Mouse (Mus musculus) myocyte (in vitro differentiated cells): Measurements from ENCODE around the gene Pbp2.

ENCODE experiments used
- POLR2A ChIP-seq: IDR thresholded peaks from one replicate; pipeline ENCODE4 v1.6.1; 2011; ENCODE audit warnings: low read depth, mild to moderate bottlenecking, control low read depth, moderate library complexity; ENCODE audit not compliant: insufficient read length
- SRF ChIP-seq: IDR thresholded peaks from one replicate; pipeline ENCODE4 v1.6.1; 2011; ENCODE audit warnings: low read depth; ENCODE audit not compliant: control insufficient read depth, insufficient read length
- USF1 ChIP-seq: IDR thresholded peaks from one replicate; pipeline ENCODE4 v1.6.1; 2011; ENCODE audit warnings: low read depth, mild to moderate bottlenecking, control low read depth, moderate library complexity

GRCm38 (mm10) chr6:135300469-135300868, 9.7 kb downstream of the Pbp2 start:
- TF ChIP-seq POLR2A (no peak), SRF (no peak), USF1 (no peak)
